Mouse (Mus musculus): ENCODE results near the gene Fam210b.
"Not testable (repeated sequence)": the region's sequence is repeated elsewhere in the genome, so short reads cannot be mapped to it uniquely, and the experiment has no call there.

The Fam210b gene

GRCm38 (mm10) chr2:172345258-172345738, at the start of gene Fam210b:
TSS of gene Fam210b (plus strand) at chr2:172345565.
- DNase-seq: peak; percentile 98

GRCm38 (mm10) chr2:172298083-172298482, 47.3 kb upstream of the Fam210b start:
- DNase-seq: no peak

- no peak for DNase-seq
These were observed 46.8 kb upstream of the Fam210b start for GRCm38 (mm10) chr2:172298542-172298941.

GRCm38 (mm10) chr2:172299126-172299921, 46.0 kb upstream of the Fam210b start:
- no peak for DNase-seq

- no peak for DNase-seq
These were observed 43.0 kb upstream of the Fam210b start for GRCm38 (mm10) chr2:172302396-172302795.

- no peak for DNase-seq
These were observed 41.2 kb upstream of the Fam210b start for GRCm38 (mm10) chr2:172304118-172304708.

- DNase-seq: not testable (repeated sequence)
These were observed 39.8 kb upstream of the Fam210b start for GRCm38 (mm10) chr2:172305546-172305945.

GRCm38 (mm10) chr2:172306544-172306943, 38.8 kb upstream of the Fam210b start:
- no peak for DNase-seq

GRCm38 (mm10) chr2:172311731-172312130, 33.6 kb upstream of the Fam210b start:
- no peak for DNase-seq

- peak; percentile 90 for DNase-seq
These were observed 24.5 kb upstream of the Fam210b start for GRCm38 (mm10) chr2:172320878-172321277.

- no peak for DNase-seq
These were observed 17.1 kb upstream of the Fam210b start for GRCm38 (mm10) chr2:172328248-172328647.

- DNase-seq: peak; percentile 66
These were observed 16.2 kb upstream of the Fam210b start for GRCm38 (mm10) chr2:172329179-172329578.

GRCm38 (mm10) chr2:172338206-172338942, 7.0 kb upstream of the Fam210b start:
- DNase-seq: no peak

GRCm38 (mm10) chr2:172340936-172341335, 4.4 kb upstream of the Fam210b start:
- no peak for DNase-seq

- DNase-seq: no peak
These were observed 3.8 kb upstream of the Fam210b start for GRCm38 (mm10) chr2:172341606-172342005.

- DNase-seq: no peak
These were observed 1.6 kb upstream of the Fam210b start for GRCm38 (mm10) chr2:172343751-172344150.

- DNase-seq: no peak
These were observed 696 bp upstream of the Fam210b start for GRCm38 (mm10) chr2:172344669-172345068.

GRCm38 (mm10) chr2:172346034-172346929, 917 bp downstream of the Fam210b start:
- peak; percentile 59 for DNase-seq

GRCm38 (mm10) chr2:172346933-172347611, 1.7 kb downstream of the Fam210b start:
- no peak for DNase-seq

- no peak for DNase-seq
These were observed 3.1 kb downstream of the Fam210b start for GRCm38 (mm10) chr2:172348297-172348950.

- no peak for DNase-seq
These were observed 4.4 kb downstream of the Fam210b start for GRCm38 (mm10) chr2:172349776-172350175.
